Mouse (Mus musculus) limb, embryonic 13.5 days (tissue): ENCODE measurements around the gene Syt7. TPM values are rescaled to one million over a fixed set of nuclear protein-coding genes. Genes with fewer than 3 reads are reported as not detected.

ENCODE experiments used
- ATAC-seq: fragments of 200-750 bp; cut with Nextera tagmentation; 2 replicates; pipeline ENCODE4 v1.8.0; 2017; ENCODE audit warnings: low read depth, moderate number of reproducible peaks, moderate TSS enrichment; ENCODE audit not compliant: low FRiP score
- H3K27ac ChIP-seq: fragments of 300-500 bp; sonication (generic); 2 replicates; pipeline ENCODE4 v1.5.1; 2015; ENCODE audit warnings: inconsistent platforms, mild to moderate bottlenecking, moderate library complexity
- H3K27me3 ChIP-seq: fragments of 300-500 bp; sonication (generic); 2 replicates; pipeline ENCODE4 v1.6.1; 2015; ENCODE audit warnings: mild to moderate bottlenecking, inconsistent platforms
- H3K36me3 ChIP-seq: fragments of 300-500 bp; sonication (generic); 2 replicates; pipeline ENCODE4 v1.6.1; 2015; ENCODE audit warnings: inconsistent platforms, mild to moderate bottlenecking, moderate library complexity
- H3K4me1 ChIP-seq: fragments of 300-500 bp; sonication (generic); 2 replicates; pipeline ENCODE4 v1.6.1; 2015; ENCODE audit warnings: inconsistent platforms
- H3K4me2 ChIP-seq: fragments of 300-500 bp; sonication (generic); replicated peaks from 2 replicates; pipeline ENCODE4 v1.6.1; 2015; ENCODE audit warnings: inconsistent platforms, mild to moderate bottlenecking, moderate library complexity
- H3K4me3 ChIP-seq: fragments of 300-500 bp; sonication (generic); 2 replicates; pipeline ENCODE4 v1.5.1; 2015; ENCODE audit warnings: moderate library complexity, mild to moderate bottlenecking, inconsistent platforms
- H3K9ac ChIP-seq: fragments of 300-500 bp; sonication (generic); 2 replicates; pipeline ENCODE4 v1.6.1; 2015; ENCODE audit warnings: mild to moderate bottlenecking, inconsistent platforms
- H3K9me3 ChIP-seq: fragments of 300-500 bp; sonication (generic); 2 replicates; pipeline ENCODE4 v1.6.1; 2016; ENCODE audit warnings: inconsistent platforms
- WGBS: fragments of 180-500 bp; shearing (Covaris S2); methylation state at CpG from one replicate; pipeline ENCODE4 v1.1.7; 2015; 5-methylcytosine and 5-hydroxymethylcytosine counted together
- polyA plus RNA-seq: library from polyadenylated mRNA; unstranded; fragments of >200 nt; fragmentation: Nextera tagmentation; extraction: Ambion mirVana; gene quantifications from 2 replicates; pipeline ENCODE4 v1.2.1, GENCODE M21; 2015

Gene Syt7
- polyA plus RNA-seq, 1 experiment from 2014 or later, result 1.1 TPM

GRCm38 (mm10) chr19:10390099-10390680, 1.3 kb downstream of the Syt7 start:
- no peak overlapping the region for H3K27ac ChIP-seq
- peak overlapping the region; percentile 62 for H3K4me3 ChIP-seq

DNA sequence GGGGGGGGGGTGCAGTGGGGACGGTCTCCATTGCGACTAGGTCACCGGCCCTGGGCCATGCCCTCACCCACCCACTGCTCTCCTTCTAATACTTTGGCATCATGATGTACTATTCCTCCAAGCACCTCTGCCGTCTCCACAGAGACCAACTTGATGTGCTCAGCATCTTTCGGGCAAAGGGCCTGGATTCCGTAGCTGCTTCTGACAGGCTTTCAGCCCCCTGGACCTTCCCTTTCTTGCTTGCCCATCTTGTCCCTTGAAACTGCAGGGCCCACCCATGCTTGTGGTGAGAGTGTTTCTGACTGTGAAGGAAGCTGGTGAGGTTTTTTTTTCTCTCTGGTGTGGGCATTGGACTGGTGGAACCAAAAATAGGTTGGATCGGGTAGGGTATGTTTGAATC, 2.1 kb downstream of the Syt7 start:
- Histone ChIP-seq H3K27ac (no peak overlapping the region), H3K36me3 (no peaks in the 10 kb centered on the region), H3K9me3 (no peaks in the 10 kb centered on the region), H3K4me2 (no peak overlapping the region), H3K9ac (no peak overlapping the region), H3K27me3 (peaks cover 62% of the 10 kb centered on the region), H3K4me1 (peaks cover 14% of the 10 kb centered on the region), H3K4me3 (no peak overlapping the region)
- no peak for ATAC-seq
- WGBS, result 87% methylated on average over 7 of the region's 7 CpGs

More at GRCm38 (mm10) chr19:10390099-10390680, 1.3 kb downstream of the Syt7 start:
- peaks cover 62% of the 10 kb centered on the region for H3K27me3 ChIP-seq
- ATAC-seq, result no peak
- peak overlapping the region; percentile 89 for H3K4me2 ChIP-seq
- H3K36me3 ChIP-seq, result no peaks in the 10 kb centered on the region
- no peaks in the 10 kb centered on the region for H3K9me3 ChIP-seq
- H3K9ac ChIP-seq, result no peak overlapping the region
- WGBS, result 13% methylated on average over 12 of the region's 12 CpGs
- H3K4me1 ChIP-seq, result peaks cover 14% of the 10 kb centered on the region

DNA sequence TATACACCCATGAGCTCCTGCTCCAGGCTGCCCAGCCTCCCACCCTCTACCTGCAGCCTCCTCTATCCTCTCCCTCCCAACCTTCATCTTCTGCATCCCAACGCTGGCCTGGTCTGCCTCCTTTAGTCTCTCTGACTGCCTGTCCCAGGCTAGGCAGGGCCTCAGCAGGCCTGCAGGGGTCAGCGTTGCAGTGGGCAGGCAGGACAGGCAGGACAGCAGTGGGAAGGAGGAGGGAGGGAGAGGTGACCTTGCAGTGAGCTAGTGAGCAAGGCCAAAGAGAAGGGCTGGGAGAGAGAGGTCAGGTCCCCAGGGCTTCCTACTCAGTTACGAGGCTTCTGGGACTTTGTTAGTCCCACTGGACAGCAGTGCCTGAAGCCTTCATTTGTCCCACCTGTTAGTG, 3.1 kb downstream of the Syt7 start:
- Histone ChIP-seq H3K27me3 (peaks cover 56% of the 10 kb centered on the region), H3K4me3 (no peak overlapping the region), H3K36me3 (no peaks in the 10 kb centered on the region), H3K9ac (no peak overlapping the region), H3K4me1 (peaks cover 14% of the 10 kb centered on the region), H3K27ac (no peak overlapping the region), H3K9me3 (no peaks in the 10 kb centered on the region), H3K4me2 (no peak overlapping the region)
- 6% methylated on average over 3 of the region's 3 CpGs for WGBS
- no peak for ATAC-seq

DNA sequence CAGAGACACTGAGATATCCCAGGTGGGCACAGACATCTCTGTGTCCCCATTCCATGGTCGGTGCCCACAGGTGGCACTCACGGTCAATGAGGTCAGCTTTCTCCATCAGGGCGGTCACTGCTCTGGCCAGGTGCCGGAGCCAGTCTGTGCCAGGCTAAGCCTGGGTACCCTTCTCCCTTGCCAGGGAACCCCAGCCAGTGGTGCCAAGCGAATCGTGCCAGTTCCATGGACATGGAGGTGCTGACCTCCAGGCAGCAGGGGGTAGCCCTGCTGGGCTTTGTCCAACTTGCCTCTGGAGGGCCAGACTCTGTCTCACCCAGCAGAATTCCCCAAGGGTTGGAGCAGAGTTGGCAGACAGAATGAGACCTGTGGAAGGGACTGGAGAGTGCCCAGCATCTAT, 4.6 kb downstream of the Syt7 start:
- Histone ChIP-seq H3K4me3 (no peak overlapping the region), H3K27me3 (peaks cover 41% of the 10 kb centered on the region), H3K27ac (no peak overlapping the region), H3K4me2 (no peak overlapping the region), H3K9me3 (no peaks in the 10 kb centered on the region), H3K36me3 (no peaks in the 10 kb centered on the region), H3K9ac (no peak overlapping the region), H3K4me1 (peaks cover 14% of the 10 kb centered on the region)
- 94% methylated on average over 6 of the region's 6 CpGs for WGBS
- no peak for ATAC-seq

- no peak overlapping the region for H3K27ac ChIP-seq
- H3K27me3 ChIP-seq, result peaks cover 36% of the 10 kb centered on the region
- no peak overlapping the region for H3K4me3 ChIP-seq
- no peak overlapping the region for H3K4me2 ChIP-seq
- ATAC-seq, result no peak
- 65% methylated on average over 15 of the region's 15 CpGs for WGBS
- H3K9me3 ChIP-seq, result no peaks in the 10 kb centered on the region
- H3K9ac ChIP-seq, result no peak overlapping the region
- H3K36me3 ChIP-seq, result no peaks in the 10 kb centered on the region
- peaks cover 12% of the 10 kb centered on the region for H3K4me1 ChIP-seq
These were observed 5.1 kb downstream of the Syt7 start for GRCm38 (mm10) chr19:10393874-10394500.

DNA sequence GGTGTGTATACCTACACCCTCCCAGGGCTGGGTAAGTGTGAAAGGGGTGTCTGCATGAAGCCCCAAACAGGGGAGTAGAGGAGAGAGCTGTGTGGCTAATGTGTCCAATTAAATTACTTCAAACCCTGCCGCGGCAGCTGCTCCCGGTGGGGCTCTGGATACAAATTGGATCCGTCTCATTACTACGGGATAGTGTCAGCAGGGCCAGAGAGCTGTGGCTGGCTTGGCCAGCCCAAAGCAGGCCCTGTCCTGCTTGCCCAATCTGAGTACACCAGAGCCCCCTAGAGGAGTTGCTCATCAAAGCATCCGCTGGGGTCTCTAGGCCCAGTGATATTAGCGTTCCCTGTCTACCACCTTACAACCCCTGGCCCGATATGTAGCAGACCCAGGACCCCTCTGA, 6.3 kb downstream of the Syt7 start:
- H3K9me3 ChIP-seq, result no peaks in the 10 kb centered on the region
- H3K4me3 ChIP-seq, result no peak overlapping the region
- no peak overlapping the region for H3K4me2 ChIP-seq
- no peaks in the 10 kb centered on the region for H3K36me3 ChIP-seq
- peaks cover 24% of the 10 kb centered on the region for H3K27me3 ChIP-seq
- WGBS, result 14% methylated on average over 8 of the region's 8 CpGs
- H3K4me1 ChIP-seq, result peaks cover 3% of the 10 kb centered on the region
- H3K9ac ChIP-seq, result no peak overlapping the region
- no peak for ATAC-seq
- H3K27ac ChIP-seq, result no peak overlapping the region

DNA sequence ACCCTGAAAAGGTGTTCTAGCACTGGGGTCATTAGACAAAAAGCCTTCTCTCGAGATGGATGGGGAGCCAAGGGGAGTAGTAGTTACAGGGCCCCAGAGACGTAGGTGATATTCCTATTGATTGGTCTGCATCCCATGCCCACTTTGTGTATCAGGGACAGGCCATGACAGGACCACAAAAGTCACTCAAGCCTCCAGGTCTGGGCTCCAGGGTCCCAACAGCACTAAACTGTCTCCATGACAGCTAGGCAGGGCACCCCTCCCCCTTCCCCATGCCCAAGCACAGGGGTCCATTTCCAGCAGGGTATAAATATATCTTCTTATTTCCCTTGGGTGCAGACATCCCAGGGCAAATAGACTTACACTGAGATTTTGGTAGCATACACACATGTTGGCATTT, 8.1 kb downstream of the Syt7 start:
- no peaks in the 10 kb centered on the region for H3K9me3 ChIP-seq
- H3K4me1 ChIP-seq, result no peaks in the 10 kb centered on the region
- no peak overlapping the region for H3K4me3 ChIP-seq
- H3K27me3 ChIP-seq, result peaks cover 11% of the 10 kb centered on the region
- no peaks in the 10 kb centered on the region for H3K36me3 ChIP-seq
- H3K27ac ChIP-seq, result no peak overlapping the region
- 78% methylated on average over 2 of the region's 2 CpGs for WGBS
- ATAC-seq, result no peak
- H3K9ac ChIP-seq, result no peak overlapping the region
- no peak overlapping the region for H3K4me2 ChIP-seq

GRCm38 (mm10) chr19:10397479-10398153, 8.7 kb downstream of the Syt7 start:
- no peak overlapping the region for H3K4me2 ChIP-seq
- H3K27me3 ChIP-seq, result peaks cover 5% of the 10 kb centered on the region; the same call in 1 of the 2 replicates
- no peak overlapping the region for H3K4me3 ChIP-seq
- H3K9me3 ChIP-seq, result no peaks in the 10 kb centered on the region
- 48% methylated on average over 8 of the region's 8 CpGs for WGBS
- H3K9ac ChIP-seq, result no peak overlapping the region
- no peaks in the 10 kb centered on the region for H3K4me1 ChIP-seq
- H3K36me3 ChIP-seq, result no peaks in the 10 kb centered on the region
- no peak overlapping the region for H3K27ac ChIP-seq
- no peak for ATAC-seq

- H3K9ac ChIP-seq, result no peak overlapping the region
- WGBS, result 56% methylated on average over 6 of the region's 6 CpGs
- no peak for ATAC-seq
These were observed 9.4 kb downstream of the Syt7 start for GRCm38 (mm10) chr19:10398296-10398695.

DNA sequence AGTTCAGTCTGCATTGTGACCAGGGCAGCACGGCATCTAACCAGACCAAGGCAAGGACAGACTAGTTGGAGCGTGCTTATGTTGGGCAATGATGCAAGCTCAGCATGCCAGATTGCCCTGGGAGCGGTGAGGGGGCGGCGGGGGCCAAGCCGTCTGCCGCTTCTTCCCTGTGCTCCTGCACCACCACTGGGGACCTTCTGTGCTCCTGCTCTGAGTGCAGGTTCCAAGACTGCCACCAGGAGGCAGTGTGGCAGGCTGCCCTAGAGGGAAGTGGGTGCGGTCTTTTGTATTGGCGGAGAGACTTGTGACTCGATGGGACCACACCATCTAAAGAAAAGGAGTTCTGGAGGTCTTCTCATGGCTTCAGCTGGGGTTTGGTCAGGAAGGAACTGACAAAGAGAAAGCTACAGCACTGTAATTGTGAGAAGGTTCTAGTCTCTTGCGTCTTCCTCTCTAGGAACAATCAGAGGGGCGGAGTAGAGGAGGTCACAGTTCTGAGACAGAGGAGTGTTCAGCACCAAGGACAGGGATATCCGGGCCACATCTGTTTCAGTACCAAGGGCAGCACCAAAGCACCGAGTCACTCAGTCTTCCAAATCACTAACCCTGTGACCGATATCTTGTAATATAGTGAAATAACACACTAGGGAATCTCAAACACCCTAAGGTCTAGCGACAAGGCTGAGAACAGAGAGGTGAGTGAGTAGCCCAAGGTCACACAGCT, 14.0 kb downstream of the Syt7 start:
- H3K4me2 ChIP-seq, result no peak overlapping the region
- H3K4me1 ChIP-seq, result no peaks in the 10 kb centered on the region
- H3K27me3 ChIP-seq, result peaks cover 7% of the 10 kb centered on the region; the same call in 1 of the 2 replicates
- H3K9me3 ChIP-seq, result no peaks in the 10 kb centered on the region
- 19% methylated on average over 16 of the region's 16 CpGs for WGBS
- H3K4me3 ChIP-seq, result no peak overlapping the region
- no peaks in the 10 kb centered on the region for H3K36me3 ChIP-seq
- peak; percentile 61 for ATAC-seq
- H3K9ac ChIP-seq, result no peak overlapping the region
- no peak overlapping the region for H3K27ac ChIP-seq

More at GRCm38 (mm10) chr19:10398296-10398695, 9.4 kb downstream of the Syt7 start:
- peaks cover 7% of the 10 kb centered on the region; the same call in 1 of the 2 replicates for H3K27me3 ChIP-seq
- no peaks in the 10 kb centered on the region for H3K36me3 ChIP-seq
- H3K4me1 ChIP-seq, result no peaks in the 10 kb centered on the region
- H3K27ac ChIP-seq, result no peak overlapping the region
- no peaks in the 10 kb centered on the region for H3K9me3 ChIP-seq
- H3K4me2 ChIP-seq, result no peak overlapping the region
- no peak overlapping the region for H3K4me3 ChIP-seq

DNA sequence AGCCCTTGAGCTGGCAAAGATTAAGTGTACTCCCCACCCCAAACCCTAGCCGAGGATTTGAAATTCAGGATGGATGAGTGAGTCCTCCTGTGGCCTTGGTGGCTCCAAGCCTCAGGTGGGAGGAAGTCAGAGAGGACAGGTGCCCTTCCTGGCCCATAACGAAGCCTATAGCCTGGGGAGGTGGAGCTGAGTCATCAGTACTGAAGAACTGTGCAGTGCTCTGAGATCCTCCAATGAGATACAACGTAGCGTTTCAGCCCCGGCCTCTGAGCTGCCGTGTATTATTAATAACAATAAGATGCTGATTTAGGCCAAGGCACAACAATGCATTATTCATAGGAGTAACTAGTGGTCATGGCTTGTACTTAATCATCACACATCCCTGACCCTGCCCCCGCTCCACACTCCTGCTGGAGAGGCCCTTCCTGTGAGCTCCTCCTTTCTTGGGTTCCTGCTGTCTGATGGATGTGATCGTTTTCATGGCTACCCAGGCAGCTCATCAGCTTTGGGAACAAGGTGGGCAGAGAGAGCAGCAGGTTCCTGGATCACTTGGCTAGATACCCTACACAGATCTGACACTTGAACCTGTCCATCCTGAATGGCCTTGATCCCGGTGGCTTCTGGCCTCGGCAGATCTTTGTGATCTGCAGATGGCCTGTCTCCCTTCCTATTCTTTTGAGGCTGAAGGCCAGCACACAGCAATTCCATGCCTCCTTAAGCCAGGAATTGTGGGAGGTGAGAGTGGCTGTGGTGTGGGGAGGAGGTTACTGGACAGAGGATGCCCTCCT, 14.9 kb downstream of the Syt7 start:
- no peak overlapping the region for H3K27ac ChIP-seq
- no peak overlapping the region for H3K4me2 ChIP-seq
- no peaks in the 10 kb centered on the region for H3K9me3 ChIP-seq
- no peaks in the 10 kb centered on the region for H3K4me1 ChIP-seq
- no peak overlapping the region for H3K4me3 ChIP-seq
- H3K9ac ChIP-seq, result no peak overlapping the region
- H3K36me3 ChIP-seq, result no peaks in the 10 kb centered on the region
- WGBS, result 78% methylated on average over 10 of the region's 10 CpGs
- peaks cover 7% of the 10 kb centered on the region; the same call in 1 of the 2 replicates for H3K27me3 ChIP-seq
- ATAC-seq, result no peak
